Mouse (Mus musculus): Measurements from ENCODE around the gene Gm13083. TPM values are rescaled to one million over a fixed set of nuclear protein-coding genes. Genes with fewer than 3 reads are reported as not detected.

The Gm13083 gene
- polyA plus RNA-seq (2015; fragmentation: Nextera tagmentation; extraction: Ambion mirVana): not detected in 2 replicates

DNA sequence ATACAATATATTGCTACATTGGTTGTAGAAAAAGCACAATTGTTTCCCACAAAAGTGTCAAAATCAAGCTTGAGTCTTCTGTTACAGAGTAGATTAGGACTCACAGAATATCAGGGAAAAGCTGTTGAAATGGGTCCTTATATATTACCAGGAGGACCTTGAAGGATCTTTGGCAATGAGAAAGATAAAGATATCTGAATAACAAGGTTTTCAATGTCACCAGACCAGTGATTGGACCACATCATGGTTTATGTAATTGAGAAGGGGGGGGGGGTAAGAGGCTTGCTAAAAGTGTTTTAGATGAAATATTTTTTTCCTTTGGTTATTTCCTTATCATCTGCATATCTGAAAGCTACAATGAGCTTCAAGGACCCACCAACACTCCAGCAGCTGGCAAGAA is at the start of gene Gm13083:
Gene Gm13083, plus strand, starts transcription at position 301 of the 400 bp plus-strand sequence.

DNA sequence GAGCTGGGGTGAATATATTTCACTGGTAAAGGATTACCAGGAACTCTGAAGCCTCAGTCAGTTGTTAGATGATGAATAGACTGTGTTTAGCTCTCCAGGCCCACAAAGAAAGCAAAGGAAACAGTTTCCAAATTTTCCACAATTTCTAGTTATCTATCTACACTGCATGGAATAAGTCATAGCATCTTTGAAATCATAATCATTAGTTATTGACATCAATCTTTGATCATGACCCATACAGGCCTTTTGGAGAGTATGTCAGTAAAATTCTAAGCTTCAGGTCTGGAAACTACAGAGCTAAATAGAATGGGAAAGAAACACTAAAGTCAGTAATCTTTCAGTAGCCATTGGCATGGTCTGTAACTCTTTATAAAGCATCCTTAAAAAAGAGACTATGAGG is 42.3 kb downstream of the Gm13083 start, which contains the start of gene Gm13088:
Gene Gm13088, minus strand, starts transcription at position 101 of the 400 bp plus-strand sequence.

Other genes with a start within 250 kb of the Gm13083 start
- gene Pramel1, start 220.6 kb upstream of the Gm13083 start, polyA plus RNA-seq (2015; fragmentation: Nextera tagmentation; extraction: Ambion mirVana): not detected in 2 replicates
- 8.7 and 14.6 TPM in 2 replicates for gene Pramef8, start 202.6 kb upstream of the Gm13083 start, polyA plus RNA-seq (2015; fragmentation: Nextera tagmentation; extraction: Ambion mirVana)
- gene Oog4, start 164.7 kb upstream of the Gm13083 start, polyA plus RNA-seq (2015; fragmentation: Nextera tagmentation; extraction: Ambion mirVana): not detected in 2 replicates
- not detected in 2 replicates for gene Gm13043, start 103.7 kb upstream of the Gm13083 start, polyA plus RNA-seq (2015; fragmentation: Nextera tagmentation; extraction: Ambion mirVana)
- not detected in 2 replicates for gene Gm13040, start 79.0 kb upstream of the Gm13083 start, polyA plus RNA-seq (2015; fragmentation: Nextera tagmentation; extraction: Ambion mirVana)
- not detected in 2 replicates for gene BC080695, start 63.3 kb upstream of the Gm13083 start, polyA plus RNA-seq (2015; fragmentation: Nextera tagmentation; extraction: Ambion mirVana)
- not detected in 2 replicates for gene Gm13057, start 63.3 kb upstream of the Gm13083 start, polyA plus RNA-seq (2015; fragmentation: Nextera tagmentation; extraction: Ambion mirVana)
- not detected in 2 replicates for gene Gm13088, start 42.2 kb downstream of the Gm13083 start, polyA plus RNA-seq (2015; fragmentation: Nextera tagmentation; extraction: Ambion mirVana)
- not detected in 2 replicates for gene Gm13089, start 87.7 kb downstream of the Gm13083 start, polyA plus RNA-seq (2015; fragmentation: Nextera tagmentation; extraction: Ambion mirVana)
- not detected in 2 replicates for gene Gm13078, start 104.5 kb downstream of the Gm13083 start, polyA plus RNA-seq (2015; fragmentation: Nextera tagmentation; extraction: Ambion mirVana)
- not detected in 2 replicates for gene Gm13023, start 174.3 kb downstream of the Gm13083 start, polyA plus RNA-seq (2015; fragmentation: Nextera tagmentation; extraction: Ambion mirVana)
- not detected in 2 replicates for gene Gm13084, start 201.1 kb downstream of the Gm13083 start, polyA plus RNA-seq (2015; fragmentation: Nextera tagmentation; extraction: Ambion mirVana)
- gene Gm13103, start 231.5 kb downstream of the Gm13083 start, polyA plus RNA-seq (2015; fragmentation: Nextera tagmentation; extraction: Ambion mirVana): not detected in 2 replicates

Measured in adrenal gland, postnatal 0 days (tissue).